In genomic region chr5:77245463-77245786, GRCm38 (mm10) we compare ENCODE assay signal across 7 mouse cellular contexts. TPM values are rescaled to one million over a fixed set of nuclear protein-coding genes. Genes with fewer than 3 reads are reported as not detected.
A peak's percentile ranks its signal among the peaks of the same experiment; 100 is the strongest.
DNase-seq lines count a peak whose midpoint lies in the region; ATAC-seq and TF ChIP-seq lines count a peak whose summit lies in the region.

No protein-coding gene starts in this region.

- peak overlapping the region; percentile 39 for H3K4me2 ChIP-seq in forebrain, embryonic 12.5 days
- peak overlapping the region; percentile 47 for H3K4me2 ChIP-seq in limb, embryonic 14.5 days (replicated peaks; ENCODE audit: low read depth, low read length, severe bottlenecking)
- peak overlapping the region; percentile 51 for H3K4me2 ChIP-seq in stomach, embryonic 15.5 days

- H3K36me3 ChIP-seq in megakaryocyte, embryonic 14.5 days (replicated peaks; ENCODE audit: low read length) = no peaks in the 10 kb centered on the region
- no peaks in the 10 kb centered on the region for H3K36me3 ChIP-seq in forebrain, embryonic 12.5 days (replicated peaks)
- no peaks in the 10 kb centered on the region for H3K36me3 ChIP-seq in limb, embryonic 14.5 days (ENCODE audit: control insufficient read depth, insufficient read depth, low read length)
- no peaks in the 10 kb centered on the region for H3K36me3 ChIP-seq in stomach, embryonic 15.5 days

- H3K4me1 ChIP-seq in megakaryocyte, embryonic 14.5 days = peaks cover 25% of the 10 kb centered on the region
- H3K4me1 ChIP-seq in forebrain, embryonic 12.5 days = peaks cover 12% of the 10 kb centered on the region
- H3K4me1 ChIP-seq in limb, embryonic 14.5 days (ENCODE audit: control insufficient read depth, insufficient read depth, low read length) = 0 out of 2 replicates have a peak, but pooled peaks cover 4% of the 10 kb centered on the region
- H3K4me1 ChIP-seq in stomach, embryonic 15.5 days = peaks cover 8% of the 10 kb centered on the region

- no peak overlapping the region for H3K9ac ChIP-seq in forebrain, embryonic 12.5 days
- peak overlapping the region; percentile 44 for H3K9ac ChIP-seq in limb, embryonic 14.5 days (ENCODE audit: low read depth, low read length, severe bottlenecking)
- no peak overlapping the region for H3K9ac ChIP-seq in stomach, embryonic 15.5 days

- ATAC-seq in megakaryocyte, adult 5-6 weeks (ENCODE audit: poor library complexity, severe bottlenecking) = no peak
- ATAC-seq in forebrain, embryonic 12.5 days (ENCODE audit: low FRiP score) = 0 out of 2 replicates have a peak, but pooled peaks have one; percentile 49
- no peak; the same call in 1 of the 2 replicates for ATAC-seq in limb, embryonic 14.5 days (ENCODE audit: low FRiP score, low read depth)
- no peak for ATAC-seq in stomach, embryonic 15.5 days (ENCODE audit: insufficient read depth, low FRiP score, low read depth)

- H3K9me3 ChIP-seq in megakaryocyte, embryonic 14.5 days = no peaks in the 10 kb centered on the region
- H3K9me3 ChIP-seq in forebrain, embryonic 12.5 days = no peaks in the 10 kb centered on the region
- no peaks in the 10 kb centered on the region for H3K9me3 ChIP-seq in limb, embryonic 14.5 days (ENCODE audit: control insufficient read depth, low read length)
- H3K9me3 ChIP-seq in stomach, embryonic 15.5 days = no peaks in the 10 kb centered on the region

- TF ChIP-seq POLR2A in limb, embryonic 14.5 days (IDR thresholded peaks at IDR 0.05; ENCODE audit: borderline replicate concordance, extremely low read depth, insufficient read depth, insufficient read length) = no peak

- H3K27me3 ChIP-seq in megakaryocyte, embryonic 14.5 days (replicated peaks) = peaks cover 2% of the 10 kb centered on the region
- no peaks in the 10 kb centered on the region for H3K27me3 ChIP-seq in forebrain, embryonic 12.5 days
- H3K27me3 ChIP-seq in limb, embryonic 14.5 days (ENCODE audit: control insufficient read depth, insufficient read depth, low read length) = no peaks in the 10 kb centered on the region
- H3K27me3 ChIP-seq in stomach, embryonic 15.5 days (replicated peaks) = no peaks in the 10 kb centered on the region

- 37% methylated on average over 7 of the region's 7 CpGs for WGBS in forebrain, embryonic 12.5 days
- 38% methylated on average over 7 of the region's 7 CpGs for WGBS in limb, embryonic 14.5 days
- 32% methylated on average over 7 of the region's 7 CpGs for WGBS in stomach, embryonic 15.5 days

- H3K4me3 ChIP-seq in megakaryocyte, embryonic 14.5 days (replicated peaks) = peak overlapping the region; percentile 89
- H3K4me3 ChIP-seq in forebrain, embryonic 12.5 days (replicated peaks) = peak overlapping the region; percentile 3; the same call in 1 of the 2 replicates
- peak overlapping the region; percentile 25 for H3K4me3 ChIP-seq in limb, embryonic 14.5 days (replicated peaks; ENCODE audit: low read length)
- H3K4me3 ChIP-seq in stomach, embryonic 15.5 days (replicated peaks) = peak overlapping the region; percentile 26

- peak overlapping the region; percentile 54 for H3K27ac ChIP-seq in forebrain, embryonic 12.5 days
- peak overlapping the region; percentile 52; the same call in 1 of the 2 replicates for H3K27ac ChIP-seq in limb, embryonic 14.5 days (replicated peaks; ENCODE audit: low read depth, low read length)
- no peak overlapping the region for H3K27ac ChIP-seq in stomach, embryonic 15.5 days

- no peak for DNase-seq in limb, embryonic 14.5 days (ENCODE audit: low spot score)
- no peak for DNase-seq in adrenal gland, postnatal 14 days
- DNase-seq in right cerebral cortex, postnatal 10 days (ENCODE audit: low spot score in 2 of 2) = no peak

RNA-seq across cellular contexts. Expression of gene Rest, which starts 19.9 kb away (rescaled TPM):
- polyA plus RNA-seq in megakaryocyte, embryonic 14.5 days (2012; ENCODE audit: insufficient read depth, low replicate concordance) = 3.7 and 6.7 TPM in 2 replicates
- 19.9 and 21.1 TPM in 2 replicates for total RNA-seq in megakaryocyte, adult 5-6 weeks (2015)
- 31.5 and 37.9 TPM in 2 replicates for total RNA-seq in megakaryocyte, adult 5-6 weeks (2017)
- polyA plus RNA-seq in forebrain, embryonic 12.5 days (2016; fragmentation: Nextera tagmentation; extraction: Ambion mirVana) = 19.7 and 22.2 TPM in 2 replicates
- polyA plus RNA-seq in limb, embryonic 14.5 days (2012; rRNA removed) = 27.9 and 28.2 TPM in 2 replicates
- 47.0 and 58.2 TPM in 2 replicates for polyA plus RNA-seq in limb, embryonic 14.5 days (2014; fragmentation: Nextera tagmentation; extraction: Ambion mirVana)
- polyA plus RNA-seq in stomach, embryonic 15.5 days (2015; fragmentation: Nextera tagmentation; extraction: Ambion mirVana) = 27.1 and 28.7 TPM in 2 replicates
- total RNA-seq in adrenal gland, postnatal 14 days (2021) = 26.0 and 26.1 TPM in 2 replicates

RNA-seq across cellular contexts. Expression of gene Spink2, which starts 34.2 kb away (rescaled TPM):
- not detected in 2 replicates for polyA plus RNA-seq in megakaryocyte, embryonic 14.5 days (2012; ENCODE audit: insufficient read depth, low replicate concordance)
- total RNA-seq in megakaryocyte, adult 5-6 weeks (2015) = 2.2 and 4.9 TPM in 2 replicates
- total RNA-seq in megakaryocyte, adult 5-6 weeks (2017) = 3.3 and 5.4 TPM in 2 replicates
- polyA plus RNA-seq in forebrain, embryonic 12.5 days (2016; fragmentation: Nextera tagmentation; extraction: Ambion mirVana) = 0.73 and 0.75 TPM in 2 replicates
- 4.6 TPM in 2 replicates for polyA plus RNA-seq in limb, embryonic 14.5 days (2012; rRNA removed)
- 3.7 and 3.8 TPM in 2 replicates for polyA plus RNA-seq in limb, embryonic 14.5 days (2014; fragmentation: Nextera tagmentation; extraction: Ambion mirVana)
- polyA plus RNA-seq in stomach, embryonic 15.5 days (2015; fragmentation: Nextera tagmentation; extraction: Ambion mirVana) = 1.6 and 1.9 TPM in 2 replicates
- 0.64 TPM in 1 of 2 replicates, not detected in the other for total RNA-seq in adrenal gland, postnatal 14 days (2021)

Comparison
In these comparisons a context has a peak if more than half of its experiments do, and no peak if none do; other contexts are left out.
1. H3K4me3 ChIP-seq: peak in every context shown above with its lines; median percentile 89 in megakaryocyte, embryonic 14.5 days; 26 in stomach, embryonic 15.5 days; 25 in limb, embryonic 14.5 days; 3 in forebrain, embryonic 12.5 days.